Mouse (Mus musculus) monocyte, adult 5-6 weeks (primary cell): Measurements from ENCODE around the gene Srd5a3. TPM values are rescaled to one million over a fixed set of nuclear protein-coding genes. Genes with fewer than 3 reads are reported as not detected.

Source experiments
- ATAC-seq: fragments of 153-309, 156-312 bp; replicated peaks from 2 replicates; pipeline ENCODE4 v1.8.0; 2017; ENCODE audit warnings: mild to moderate bottlenecking; ENCODE audit not compliant: low TSS enrichment, insufficient number of reproducible peaks, severe bottlenecking, poor library complexity, low FRiP score
- total RNA-seq: library from RNA; stranded (forward); fragments of 200-1000, 200-491, 200-594 nt; gene quantifications from 3 replicates; pipeline ENCODE4 v1.2.3, GENCODE M21; 2017

Srd5a3 gene
- total RNA-seq, 1 experiment from 2014 or later: 47.3 TPM

- peak; percentile 17; the same call in 1 of the 2 replicates for ATAC-seq
Observed at GRCm38 (mm10) chr5:76183043-76183749, 43.1 kb downstream of the Srd5a3 start.

- peak; percentile 92 for ATAC-seq
Observed at GRCm38 (mm10) chr5:76183750-76184261, 43.7 kb downstream of the Srd5a3 start, which contains the start of gene Tmem165. Gene Tmem165, plus strand, starts transcription at chr5:76183880.

DNA sequence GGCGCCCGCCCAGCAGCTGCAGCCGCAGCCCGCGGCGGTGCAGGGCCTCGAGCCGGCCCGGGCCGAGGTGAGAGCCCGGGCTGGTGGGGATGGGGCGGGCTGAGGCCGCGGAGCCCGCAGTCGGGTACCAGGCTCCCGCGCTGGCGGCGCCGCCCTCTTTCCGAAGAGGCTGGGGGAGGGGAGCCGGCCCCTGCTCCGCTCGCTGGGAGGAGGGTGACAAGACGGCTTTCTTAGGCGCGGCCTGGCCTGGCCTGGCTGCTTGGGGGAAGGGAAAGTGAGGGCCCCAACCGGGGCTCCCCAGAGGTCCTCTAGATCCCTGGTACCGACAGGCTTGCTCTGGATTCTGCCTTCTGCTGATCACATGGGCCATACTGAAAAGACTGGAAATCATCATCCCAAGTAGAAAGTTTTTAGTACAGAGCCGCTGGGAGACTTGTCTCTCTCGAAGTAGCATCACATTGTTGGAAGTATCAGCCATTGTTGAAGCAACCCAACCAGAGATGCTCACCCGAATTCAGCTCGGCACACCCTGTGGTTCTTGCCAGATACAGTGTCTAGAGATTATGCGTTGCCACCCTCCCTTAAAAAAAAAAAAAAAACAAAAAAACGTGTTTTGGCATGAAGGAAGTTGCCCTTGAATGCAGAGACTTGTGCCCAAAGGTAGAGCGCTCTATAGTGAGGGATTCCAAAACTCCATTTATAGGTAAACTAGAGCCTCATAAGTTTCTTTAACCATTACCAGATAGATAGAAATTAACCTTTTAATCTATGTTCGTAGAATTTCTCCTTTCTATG lies 44.4 kb downstream of the Srd5a3 start:
- peak; percentile 25; the same call in 1 of the 2 replicates for ATAC-seq

DNA sequence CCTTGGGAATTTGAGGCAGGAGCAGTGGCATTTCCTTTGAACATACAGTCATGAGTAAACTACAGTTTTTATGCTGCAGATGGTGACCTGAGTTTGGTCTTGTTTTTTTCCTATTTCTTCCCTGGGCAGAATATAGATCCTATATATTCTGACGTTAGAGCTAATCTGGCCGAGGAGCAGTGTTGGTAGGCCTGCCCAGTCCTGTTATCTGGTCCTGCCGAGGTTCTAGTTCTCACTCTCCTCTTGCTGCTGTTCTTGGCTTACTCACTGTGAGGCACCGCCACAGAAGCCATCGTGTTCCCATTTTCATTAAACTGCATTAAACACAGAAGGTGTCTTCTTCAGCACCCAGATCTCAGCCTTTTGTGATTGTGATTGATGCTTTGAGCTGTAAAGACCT lies 47.8 kb downstream of the Srd5a3 start:
- ATAC-seq: no peak

- ATAC-seq: no peak
Observed at GRCm38 (mm10) chr5:76190609-76191008, 50.5 kb downstream of the Srd5a3 start.

GRCm38 (mm10) chr5:76193075-76193474 lies 53.0 kb downstream of the Srd5a3 start:
- no peak for ATAC-seq

DNA sequence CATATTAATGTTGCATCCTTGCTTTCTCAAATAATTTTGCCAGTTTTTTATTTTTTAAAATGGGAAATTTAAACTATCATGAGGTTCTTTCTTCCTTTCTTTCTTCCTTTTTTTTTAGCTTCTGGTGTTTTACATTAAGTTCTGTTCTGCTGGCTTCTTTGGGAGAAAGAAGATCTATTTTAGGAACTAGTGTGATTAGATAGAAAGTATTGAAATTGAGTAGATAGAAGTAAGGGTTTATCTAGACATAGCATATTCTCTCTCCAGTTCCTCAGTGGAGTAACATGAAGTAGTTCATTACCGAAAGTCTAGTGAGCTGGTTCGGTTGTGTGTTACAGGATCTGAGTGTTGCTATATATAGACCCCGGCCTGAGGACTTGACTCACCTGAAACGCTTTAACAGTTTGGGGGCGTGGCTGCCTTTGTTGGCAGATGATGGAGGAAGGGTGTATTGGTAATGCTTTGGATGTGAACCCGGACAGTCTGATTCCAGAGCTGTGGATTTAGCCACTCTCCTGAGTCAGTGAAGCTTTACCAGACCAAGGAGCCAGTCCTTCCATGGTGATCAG lies 54.4 kb downstream of the Srd5a3 start:
- ATAC-seq: no peak

DNA sequence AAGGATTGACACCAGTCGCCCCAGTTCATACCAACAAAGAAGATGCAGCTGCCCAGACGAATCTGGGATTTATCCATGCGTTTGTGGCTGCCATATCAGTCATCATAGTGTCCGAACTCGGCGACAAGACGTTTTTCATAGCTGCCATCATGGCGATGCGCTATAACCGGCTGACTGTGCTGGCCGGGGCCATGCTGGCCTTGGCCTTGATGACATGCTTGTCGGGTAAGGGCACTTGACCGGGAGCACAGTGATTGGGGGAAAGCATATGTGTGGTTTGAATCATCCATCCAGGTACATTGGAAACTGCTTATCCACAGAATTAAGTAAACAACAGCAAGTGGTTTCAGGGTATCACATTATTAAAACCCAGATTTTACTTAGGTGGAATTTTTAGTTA lies 59.3 kb downstream of the Srd5a3 start:
- ATAC-seq: no peak

GRCm38 (mm10) chr5:76203171-76203570 lies 63.1 kb downstream of the Srd5a3 start:
- no peak for ATAC-seq

Other genes starting within 250 kb of the Srd5a3 start
- gene Kdr, start 161.8 kb upstream of the Srd5a3 start, total RNA-seq: not detected in 3 replicates
- gene Tmem165, start 43.6 kb downstream of the Srd5a3 start, total RNA-seq: 34.7 to 57.4 TPM (median 42.1 TPM) in 3 replicates
- 31.7 to 36.2 TPM (median 33.7 TPM) in 3 replicates for gene Clock, start 164.5 kb downstream of the Srd5a3 start, total RNA-seq
- 0.49 to 1.3 TPM in 2 of 3 replicates, not detected in the other for gene Pdcl2, start 190.9 kb downstream of the Srd5a3 start, total RNA-seq
- not detected in 3 replicates for gene Nmu, start 223.5 kb downstream of the Srd5a3 start, total RNA-seq